Mouse (Mus musculus) erythroblast, embryonic 14.5 days (primary cell): ENCODE measurements around the gene Otulinl.

Source experiments
- GATA1 ChIP-seq: IDR thresholded peaks from 2 replicates; pipeline ENCODE4 v1.6.1; 2012; ENCODE audit warnings: low read length, inconsistent platforms, mixed read lengths
- TAL1 ChIP-seq: IDR thresholded peaks from 3 replicates; pipeline ENCODE4 v1.6.1; 2012; ENCODE audit warnings: low read length, inconsistent platforms, mixed read lengths

GRCm38 (mm10) chr15:27664126-27664525 is 17.3 kb downstream of the Otulinl start:
- TF ChIP-seq GATA1 (no peak), TAL1 (no peak)
